Mouse (Mus musculus): ENCODE data around the gene Cfap44.

The Cfap44 gene

DNA sequence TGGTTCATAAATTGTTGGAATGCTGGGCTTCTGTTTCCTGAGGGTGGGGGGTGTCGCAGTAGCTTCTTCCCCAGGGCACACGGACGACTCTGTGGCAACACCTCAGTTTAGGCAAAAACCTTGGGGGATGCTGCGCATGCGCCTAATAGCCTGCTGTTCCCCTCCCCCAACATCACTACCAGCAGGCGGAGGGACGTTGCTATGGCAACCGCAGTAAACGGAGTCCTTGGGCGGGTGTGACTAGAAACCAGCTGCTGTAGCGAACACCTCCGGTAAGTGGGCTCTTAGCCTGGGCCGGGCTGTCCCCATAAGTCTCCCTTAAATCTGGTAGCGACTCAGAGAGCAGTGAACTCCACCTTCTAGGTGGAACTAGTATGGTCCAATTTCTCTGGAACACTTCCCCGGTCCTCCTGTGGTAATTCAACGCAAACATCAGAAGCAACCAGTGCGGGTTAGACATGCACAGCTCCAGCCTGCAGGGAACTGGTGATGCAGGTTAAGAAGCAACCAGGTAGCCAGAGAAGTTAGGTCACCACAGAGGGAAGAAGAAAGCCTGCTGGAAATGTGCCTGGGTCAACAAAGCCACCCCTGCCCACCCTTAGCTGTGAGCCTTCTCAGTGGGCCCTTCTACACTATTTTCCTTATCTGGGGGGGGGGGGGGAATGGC is at the start of gene Cfap44:
Gene Cfap44, plus strand, starts transcription at position 220 of the 667 bp plus-strand sequence.
- no peak for DNase-seq (ENCODE audit: low spot score)

DNA sequence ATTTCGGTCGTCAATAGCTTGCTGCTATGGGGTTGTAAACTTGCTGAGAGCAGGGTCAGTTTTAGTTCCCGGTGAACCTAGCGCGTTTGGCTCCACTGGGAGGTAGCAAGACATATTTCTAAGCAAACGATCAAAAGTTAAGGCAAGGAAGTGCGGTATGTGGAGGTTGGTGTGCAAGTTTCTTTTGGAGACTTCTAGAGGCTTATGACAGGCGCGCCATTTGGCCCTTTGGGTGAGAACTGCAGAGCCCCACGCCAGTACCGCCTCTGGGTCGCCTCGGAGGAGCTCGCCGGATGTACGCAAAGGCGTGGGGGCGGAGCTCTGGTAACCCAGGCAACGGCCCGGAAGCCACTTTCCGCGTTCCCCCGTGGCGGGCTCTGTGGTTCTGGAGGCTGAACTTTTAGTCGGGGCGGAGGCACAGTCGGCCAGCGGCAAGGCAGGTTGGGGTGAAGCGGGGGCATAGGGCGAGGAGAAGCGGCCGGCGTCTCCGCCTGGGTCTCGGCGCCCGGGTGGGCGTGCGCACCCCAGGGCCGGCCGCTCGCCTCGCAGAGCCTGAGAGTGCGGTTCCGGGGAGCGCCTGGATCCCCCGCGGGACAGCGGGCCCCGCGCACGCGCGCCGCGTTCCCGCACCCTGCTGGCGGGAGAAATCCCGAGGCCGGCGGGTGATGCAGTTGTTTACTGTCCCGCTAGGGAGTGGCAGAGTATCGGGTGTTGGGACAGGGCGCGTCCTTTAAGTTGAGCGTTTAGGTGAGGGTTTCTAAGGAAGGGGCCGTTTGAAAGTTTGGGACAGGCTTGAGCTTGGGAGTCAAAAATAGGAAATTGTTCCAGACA is 47.3 kb upstream of the Cfap44 start, which contains the start of gene Spice1:
Gene Spice1, plus strand, starts transcription at position 51 of the 831 bp plus-strand sequence.
- DNase-seq (ENCODE audit: low spot score) = peak; percentile 81

DNA sequence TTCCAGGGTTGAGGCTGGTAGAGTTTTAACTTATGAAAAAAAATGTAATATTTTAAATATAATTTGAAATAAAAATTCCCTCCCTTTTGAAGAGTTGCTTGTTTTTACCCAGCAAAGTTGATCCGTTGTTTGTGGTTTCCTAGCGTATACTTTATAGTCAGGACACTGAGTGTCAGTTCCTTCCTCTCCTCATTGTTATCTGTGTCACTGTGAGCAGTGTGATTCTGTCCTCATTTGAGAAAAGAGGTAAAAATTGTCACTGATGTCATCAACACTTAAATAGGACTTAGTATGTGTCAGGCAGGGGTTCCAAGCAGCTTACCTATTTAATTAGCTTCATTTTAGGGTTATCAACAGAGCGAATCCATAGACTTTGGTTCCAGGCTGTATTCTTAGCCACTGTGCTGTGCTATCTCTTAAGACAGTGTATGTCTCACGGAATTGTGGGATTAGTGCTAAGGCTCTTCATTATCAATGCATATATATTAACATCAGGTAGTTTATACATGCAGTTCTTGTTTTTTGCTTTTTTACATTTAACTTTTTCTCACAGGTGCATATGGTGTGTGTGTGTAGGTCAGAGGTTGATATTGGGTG is 44.7 kb upstream of the Cfap44 start:
- no peak for DNase-seq (ENCODE audit: low spot score)

DNA sequence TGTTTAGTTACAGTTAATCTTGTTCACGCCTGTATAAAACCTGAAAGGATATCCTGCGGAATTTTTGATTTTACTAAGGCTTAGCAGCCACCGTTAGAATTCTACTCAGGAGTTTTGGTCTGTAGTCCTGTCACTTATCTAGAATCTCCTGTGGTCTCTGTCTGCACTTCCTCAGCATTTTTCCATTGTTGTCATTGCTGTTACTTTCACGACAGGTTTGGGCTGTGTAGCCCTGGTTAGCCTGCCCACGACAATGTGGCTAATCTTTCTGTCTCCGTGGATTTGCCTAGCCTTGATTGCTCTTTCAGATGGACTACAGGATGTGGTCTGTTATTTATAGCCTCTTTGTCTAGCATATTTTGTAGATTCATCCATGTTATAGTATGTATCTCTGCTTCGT is 38.3 kb upstream of the Cfap44 start:
- DNase-seq (ENCODE audit: low spot score) = no peak

DNA sequence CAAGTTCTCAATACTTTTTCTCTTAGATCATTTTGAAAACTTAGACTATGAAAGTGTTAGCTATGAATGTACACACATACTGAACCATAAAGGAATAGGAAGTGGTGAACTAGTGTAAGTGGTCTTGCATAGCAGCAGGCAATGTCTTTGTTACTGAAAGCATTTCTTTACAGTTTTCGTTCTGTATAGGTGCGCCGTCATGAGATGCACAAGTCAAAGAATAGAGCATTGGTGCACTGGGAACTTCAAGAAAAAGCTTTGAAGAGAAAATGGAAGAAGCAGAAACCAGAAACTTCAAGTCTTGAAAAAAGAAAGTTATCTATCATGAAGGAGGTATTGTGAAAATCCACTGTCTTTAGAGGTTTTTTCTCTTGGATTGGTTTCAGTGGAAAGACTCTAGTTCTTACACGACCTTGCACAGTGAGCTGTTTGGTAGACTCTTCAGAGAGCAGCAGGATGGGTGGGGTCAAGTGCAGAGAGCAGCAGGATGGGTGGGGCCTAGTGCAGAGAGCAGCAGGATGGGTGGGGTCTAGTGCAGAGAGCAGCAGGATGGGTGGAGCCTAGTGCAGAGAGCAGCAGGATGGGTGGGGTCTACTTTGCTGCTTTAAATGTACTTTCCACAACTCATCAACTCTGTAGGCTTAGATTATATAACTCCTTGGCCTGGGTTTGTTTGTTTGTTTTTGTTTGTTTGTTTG is 36.9 kb upstream of the Cfap44 start:
- DNase-seq (ENCODE audit: low spot score) = no peak

DNA sequence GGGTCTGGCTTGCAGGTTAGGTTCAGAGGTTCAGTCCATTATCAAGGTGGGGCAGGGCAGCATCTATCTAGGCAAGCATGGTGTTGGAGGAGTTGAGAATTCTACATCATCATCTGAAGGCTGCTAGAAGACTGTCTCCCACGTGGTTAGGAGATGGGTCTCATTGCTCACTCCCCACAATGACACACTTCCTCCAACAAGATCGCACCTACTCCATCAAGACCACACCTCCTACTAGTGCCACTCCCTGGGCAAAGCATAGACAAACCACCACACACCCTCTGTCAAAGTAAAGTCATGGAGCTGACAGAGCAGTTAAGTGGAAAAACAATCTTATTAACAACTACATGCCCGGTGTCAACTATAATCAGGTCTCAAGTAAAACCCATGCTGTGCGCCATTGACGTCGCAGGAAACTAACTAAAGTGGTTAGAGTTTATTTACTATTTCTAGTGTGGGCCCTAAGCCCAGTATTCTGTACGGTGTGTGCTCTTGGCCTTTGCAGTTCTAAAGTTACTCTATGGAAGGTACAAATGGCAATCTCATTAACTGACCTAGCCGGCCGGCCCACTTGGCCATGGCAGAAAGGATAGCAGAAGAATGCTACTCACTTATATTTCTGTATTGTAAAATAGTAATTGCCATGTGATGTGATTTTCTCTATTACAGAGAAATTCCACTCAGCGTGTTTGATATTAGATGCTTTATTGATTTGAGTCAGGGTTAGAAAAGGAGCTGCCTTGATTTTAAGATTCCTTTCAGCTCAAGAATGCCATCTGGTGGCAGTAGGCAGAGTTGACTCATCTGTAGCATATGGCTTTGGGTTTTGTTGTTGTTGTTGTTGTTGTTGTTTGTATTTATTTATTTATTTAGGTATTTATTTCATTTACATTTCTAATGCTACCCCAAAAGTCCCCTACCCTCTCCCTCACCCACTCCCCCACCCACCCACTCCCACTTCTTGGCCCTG is 32.4 kb upstream of the Cfap44 start:
- DNase-seq (ENCODE audit: low spot score) = no peak

DNA sequence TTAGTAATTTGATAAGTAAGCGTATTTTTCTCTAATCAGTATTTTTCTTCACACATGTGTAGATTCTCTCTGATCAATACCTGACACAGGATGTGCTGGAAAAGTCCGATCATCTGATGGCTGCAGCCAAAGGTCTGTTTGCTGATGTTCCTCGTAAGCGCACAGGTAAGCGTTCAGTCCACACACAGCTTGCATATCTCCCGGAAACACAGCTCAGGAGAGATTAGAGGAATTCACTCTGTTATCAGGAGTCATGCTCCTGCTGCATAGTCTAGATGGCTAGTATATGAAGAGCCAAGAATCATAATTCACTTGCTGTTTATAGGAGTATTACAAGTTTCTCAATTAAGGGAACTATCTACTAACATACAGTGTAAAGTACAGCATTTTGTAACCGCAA is 29.1 kb upstream of the Cfap44 start:
- DNase-seq (ENCODE audit: low spot score) = no peak

DNA sequence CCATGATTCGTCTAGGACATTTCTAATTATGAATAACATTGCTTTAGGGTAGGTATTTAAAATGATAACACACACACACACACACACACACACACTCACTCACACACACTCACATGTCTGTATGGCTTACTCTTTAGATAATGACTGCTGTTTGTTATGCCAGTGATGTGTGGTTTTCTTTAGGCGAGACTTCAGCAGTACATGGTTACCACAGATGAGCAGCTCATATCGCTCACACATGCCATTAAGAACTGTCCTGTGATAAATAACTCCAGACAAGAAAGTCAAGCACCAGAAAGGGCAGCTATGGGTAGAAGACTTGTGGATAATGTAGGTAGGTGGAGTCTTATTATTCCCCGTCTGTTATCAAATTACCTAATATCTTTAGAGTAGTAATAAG is 19.1 kb upstream of the Cfap44 start:
- no peak for DNase-seq (ENCODE audit: low spot score)

DNA sequence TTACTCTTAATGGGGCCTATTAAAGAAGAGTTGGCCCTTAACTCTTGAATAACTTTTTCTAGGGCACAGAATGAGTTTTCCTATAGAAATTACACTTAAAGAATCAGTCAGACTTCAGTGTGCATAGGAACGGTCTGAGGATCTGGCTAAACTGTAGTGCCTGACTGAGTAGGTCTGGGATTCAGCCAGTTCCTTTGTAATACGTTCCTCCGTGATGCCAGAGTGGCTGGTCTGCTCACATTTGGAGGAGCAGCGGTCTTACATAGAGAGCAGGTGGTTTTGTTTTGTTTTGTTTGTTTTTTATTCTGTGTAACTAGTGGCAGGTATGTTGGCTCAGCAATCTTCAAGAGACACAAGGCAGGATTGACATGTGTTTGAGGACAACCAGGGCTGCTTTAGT is 14.6 kb upstream of the Cfap44 start:
- no peak for DNase-seq (ENCODE audit: low spot score)

DNA sequence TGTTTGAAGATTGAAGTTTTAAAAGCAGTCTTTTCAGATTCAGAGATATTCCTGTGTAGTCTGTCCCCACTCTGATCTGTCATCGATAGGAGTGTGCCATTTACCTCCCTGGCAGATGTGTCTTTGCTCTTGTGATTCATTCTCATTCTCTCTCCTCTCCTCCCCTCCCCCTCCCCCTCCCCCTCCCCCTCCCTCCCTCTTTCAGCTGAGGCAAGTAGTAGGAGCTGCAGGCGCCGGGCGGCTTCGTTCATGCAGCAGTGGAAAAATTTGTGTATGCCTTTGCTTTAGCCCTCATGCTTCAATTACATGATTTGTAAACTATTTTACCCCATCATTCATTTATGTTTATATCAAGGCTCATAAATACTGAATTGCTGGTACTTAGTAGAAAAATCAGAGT is 13.0 kb upstream of the Cfap44 start:
- DNase-seq (ENCODE audit: low spot score) = no peak

DNA sequence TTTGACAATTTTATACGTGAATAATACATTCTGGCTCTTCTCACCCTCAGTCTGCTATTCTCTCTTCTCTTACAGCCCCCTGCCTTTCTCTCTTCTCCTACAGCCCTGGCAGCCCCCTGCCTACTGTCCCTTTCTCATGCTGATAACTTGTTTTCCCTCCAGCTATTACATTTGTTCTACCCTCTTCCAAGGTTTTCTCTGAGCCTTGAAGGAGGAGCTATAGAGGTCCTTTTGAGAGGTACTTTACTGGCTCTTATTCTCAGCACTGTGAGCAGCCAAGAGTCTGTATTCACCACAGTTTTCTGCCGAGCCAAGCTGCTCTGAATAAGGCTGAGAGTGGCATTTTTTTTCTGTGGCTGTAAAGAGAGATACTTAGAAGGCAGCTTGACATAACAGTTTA is 11.0 kb upstream of the Cfap44 start:
- no peak for DNase-seq (ENCODE audit: low spot score)

DNA sequence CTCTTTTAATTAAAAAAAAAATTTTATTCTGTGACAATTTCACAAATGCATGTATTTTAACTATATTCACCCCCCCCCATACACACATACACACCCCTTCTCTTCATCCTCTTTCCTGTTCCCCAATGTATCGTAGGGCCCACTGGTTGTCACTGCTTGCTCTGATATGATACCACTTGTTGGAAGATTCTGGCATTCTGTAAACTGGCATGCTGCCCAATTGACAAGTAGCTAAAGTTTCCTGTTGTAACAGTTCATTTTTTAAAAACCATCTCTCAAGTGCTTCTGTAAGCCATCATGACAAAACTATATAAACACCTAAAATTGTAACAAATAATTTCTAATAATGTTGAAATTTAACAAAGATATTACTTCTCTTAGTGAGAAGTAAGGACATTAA is 10.3 kb upstream of the Cfap44 start:
- no peak for DNase-seq (ENCODE audit: low spot score)

DNA sequence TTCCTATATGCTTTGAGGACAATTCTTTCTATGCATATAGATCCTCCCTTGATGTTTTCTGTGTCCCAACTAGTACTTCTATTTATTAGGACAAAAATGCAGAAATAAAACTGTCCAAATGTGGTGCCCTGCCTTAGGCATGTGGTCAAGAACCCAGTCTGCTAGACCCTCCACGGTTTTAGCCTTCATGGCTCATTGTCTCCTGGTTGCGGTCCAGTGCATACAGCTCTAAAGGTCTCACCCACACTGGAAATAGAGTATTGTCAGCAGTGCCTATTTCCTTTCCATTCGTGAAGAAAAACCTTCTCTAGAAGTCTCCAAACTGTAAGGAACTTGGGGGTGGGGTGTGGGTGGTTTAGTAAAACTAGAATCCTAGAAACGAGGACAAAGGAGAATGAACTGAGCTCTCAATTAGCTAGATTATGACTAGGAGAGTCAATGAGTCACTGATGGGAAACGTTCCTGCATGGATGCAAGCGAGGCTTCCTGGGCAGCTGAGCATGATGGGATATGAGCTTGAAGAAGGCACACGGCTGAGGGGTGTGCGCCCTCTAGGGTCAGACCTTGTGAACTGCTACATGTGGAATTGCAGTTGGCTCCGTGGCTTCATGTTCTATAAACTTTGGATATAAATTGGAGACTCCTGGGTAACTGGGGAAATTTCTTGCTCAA is 2.6 kb upstream of the Cfap44 start:
- DNase-seq (ENCODE audit: low spot score) = no peak

DNA sequence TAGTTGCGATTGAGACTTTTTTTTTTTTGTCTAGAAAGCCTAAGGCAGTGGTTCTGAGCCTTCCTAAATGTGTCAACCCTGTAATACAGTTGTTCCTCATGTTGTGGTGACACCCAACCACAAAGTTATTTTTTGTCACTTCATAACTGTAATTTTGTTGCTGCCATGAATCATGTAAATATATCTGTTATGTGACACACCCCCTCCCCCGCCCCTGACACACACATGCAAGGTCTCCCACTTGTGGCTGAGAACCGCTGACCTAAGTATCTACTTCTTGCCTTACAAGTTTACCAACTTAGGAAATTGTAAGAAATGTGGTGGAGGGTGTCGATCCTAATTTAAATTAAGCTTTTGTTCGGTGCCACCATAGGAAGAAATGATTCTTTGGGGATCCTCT is 10.3 kb downstream of the Cfap44 start:
- no peak for DNase-seq (ENCODE audit: low spot score)

DNA sequence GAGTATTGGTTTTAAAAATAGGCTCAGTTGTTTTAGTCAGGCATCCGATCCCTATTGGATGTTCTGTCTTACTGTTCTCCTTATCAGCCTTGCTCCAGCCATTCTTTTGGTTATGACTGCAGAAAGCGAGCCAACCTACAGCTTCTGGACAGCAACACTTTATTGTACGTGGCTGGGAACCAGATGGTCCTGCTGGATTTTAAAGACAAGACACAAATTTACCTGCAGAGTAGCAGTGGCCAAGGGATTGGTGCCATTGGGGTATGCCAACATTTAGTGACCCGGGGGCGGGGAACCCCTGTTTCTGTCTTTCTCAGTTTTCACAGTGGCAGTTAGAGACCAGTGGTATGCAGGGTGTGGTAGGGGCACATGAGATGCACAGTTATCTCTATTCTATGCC is 12.6 kb downstream of the Cfap44 start:
- DNase-seq (ENCODE audit: low spot score) = no peak

DNA sequence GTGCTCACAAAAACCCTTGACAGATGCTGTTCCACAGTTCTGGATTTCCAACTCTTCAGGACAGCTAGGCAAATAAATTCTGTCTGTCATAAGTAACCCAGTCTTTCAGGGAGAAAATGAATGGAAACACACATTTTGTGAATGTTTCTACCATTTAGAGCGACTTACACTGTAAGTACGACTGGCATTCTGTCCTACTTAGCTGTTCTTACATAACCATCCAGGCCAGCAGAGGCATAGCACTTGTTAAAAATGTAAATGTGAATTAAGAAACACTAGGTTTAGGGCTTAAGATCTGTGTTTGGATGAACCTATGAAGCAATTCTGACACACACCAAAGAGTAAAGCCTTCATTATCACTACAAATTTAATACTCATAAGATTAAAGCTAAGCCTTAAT is 13.7 kb downstream of the Cfap44 start:
- DNase-seq (ENCODE audit: low spot score) = no peak

DNA sequence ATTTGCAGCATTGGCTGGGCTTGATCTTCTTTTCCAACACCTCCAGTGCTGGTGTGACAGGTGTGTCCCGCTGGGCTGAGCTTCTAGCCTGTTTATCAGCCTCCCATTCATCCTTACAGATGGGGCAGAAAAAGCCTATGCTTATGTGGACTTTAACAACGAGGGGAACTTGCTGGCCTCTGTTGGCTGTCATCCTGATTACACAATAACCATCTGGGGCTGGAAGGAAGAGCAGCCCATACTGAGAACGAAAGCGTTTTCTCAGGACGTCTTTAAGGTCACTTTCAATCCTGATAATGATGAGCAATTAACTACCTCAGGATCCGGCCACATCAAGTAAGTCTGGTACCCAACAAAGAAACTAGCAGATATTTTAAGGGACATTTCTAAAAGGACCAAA is 15.6 kb downstream of the Cfap44 start:
- no peak for DNase-seq (ENCODE audit: low spot score)

DNA sequence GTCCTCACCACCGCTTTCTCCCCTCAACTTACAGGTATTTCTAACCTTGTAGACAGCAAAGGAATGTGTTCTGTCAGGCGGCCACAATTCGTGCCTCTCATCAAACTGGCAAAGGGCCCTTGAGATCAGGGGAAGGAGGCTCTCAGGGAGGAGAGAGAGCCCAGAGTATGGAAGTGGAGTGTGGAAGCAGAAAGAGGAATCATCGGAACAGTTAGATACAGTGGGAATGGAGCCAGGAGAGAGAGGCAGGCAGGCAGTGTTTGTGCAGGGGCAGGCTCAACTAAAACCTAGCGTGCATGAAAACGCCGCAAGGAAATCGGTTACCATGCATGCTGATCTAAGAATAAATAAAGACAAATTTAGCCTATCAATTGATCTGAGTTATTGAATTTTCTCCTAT is 23.0 kb downstream of the Cfap44 start:
- no peak for DNase-seq (ENCODE audit: low spot score)

DNA sequence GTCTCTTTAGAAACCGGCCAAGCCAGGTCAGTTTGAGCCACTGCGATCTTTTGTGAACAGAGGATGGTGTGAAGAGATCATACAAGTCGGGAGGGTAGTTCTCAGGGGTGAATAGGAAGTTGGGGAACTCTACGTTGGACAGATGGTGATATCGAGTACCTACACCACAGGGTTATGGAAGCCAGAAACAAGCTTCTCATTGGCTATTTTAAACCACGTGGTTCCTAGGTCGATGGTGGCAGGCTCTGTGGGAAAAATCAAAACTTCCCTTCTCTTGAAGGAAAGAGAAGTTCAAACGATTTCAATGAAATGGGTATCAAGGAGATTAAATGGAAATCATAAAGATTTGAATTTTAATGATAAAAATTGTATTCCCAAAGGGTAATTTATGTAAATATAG is 27.1 kb downstream of the Cfap44 start:
- DNase-seq (ENCODE audit: low spot score) = no peak

DNA sequence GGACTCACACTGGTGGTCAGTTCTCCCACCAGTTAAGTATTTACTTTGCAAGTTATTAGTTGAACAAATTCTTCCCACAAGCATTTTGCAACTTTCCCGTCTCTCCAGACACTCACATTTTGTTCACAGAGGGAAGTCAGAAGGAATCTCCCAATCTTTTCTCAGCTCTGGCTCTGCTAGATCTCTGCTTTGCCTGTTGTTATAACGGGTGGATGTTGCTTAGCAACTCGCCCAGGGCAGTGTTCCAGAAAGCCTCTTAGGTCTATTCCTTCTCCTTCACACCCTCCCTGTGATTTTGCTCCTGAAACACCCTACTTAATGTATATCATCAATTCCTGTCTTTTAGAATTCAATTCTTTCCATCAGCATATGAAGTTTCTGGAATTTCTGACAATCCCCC is 28.9 kb downstream of the Cfap44 start:
- DNase-seq (ENCODE audit: low spot score) = no peak

DNA sequence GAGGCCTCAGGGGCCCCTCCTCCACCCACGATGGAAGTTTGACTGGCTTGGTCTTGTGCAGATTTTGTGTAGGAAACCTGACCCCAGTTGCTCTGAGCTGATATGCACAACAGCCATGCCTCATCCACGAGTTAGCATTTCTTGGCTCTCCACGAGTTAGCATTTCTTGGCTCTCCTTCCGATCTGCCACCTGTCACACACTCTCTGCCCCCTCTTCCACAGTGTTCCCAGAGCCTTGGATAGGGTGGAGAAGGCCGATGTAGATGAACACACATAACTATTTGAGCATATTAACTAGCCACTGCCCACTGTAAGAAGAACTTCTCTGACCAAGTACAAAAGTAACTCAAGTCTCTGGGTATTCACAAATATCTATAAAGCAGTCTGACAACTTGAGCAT is 33.9 kb downstream of the Cfap44 start:
- no peak for DNase-seq (ENCODE audit: low spot score)
